ENCODE assay signal across 18 mouse cellular contexts in the genomic region with DNA sequence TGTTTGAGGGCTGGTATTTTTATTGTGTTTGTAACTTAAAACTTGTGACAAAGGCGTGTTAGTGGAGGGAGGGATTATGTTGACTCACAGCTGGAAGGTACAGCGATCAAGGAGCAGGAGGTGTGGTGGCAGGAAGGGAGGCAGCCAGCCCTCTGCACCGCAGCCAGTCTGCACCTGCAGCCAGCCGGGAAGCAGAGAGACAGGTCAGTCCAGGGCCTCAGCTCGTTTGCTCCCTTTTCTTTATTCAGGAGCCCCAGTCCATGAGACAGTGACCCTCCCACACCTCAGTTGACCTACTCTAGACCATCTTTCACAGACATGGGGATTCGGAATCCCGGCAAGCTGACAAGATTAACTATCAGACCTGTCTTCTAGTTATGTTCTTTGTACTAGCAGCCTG. TPM values are rescaled to one million over a fixed set of nuclear protein-coding genes. Genes with fewer than 3 reads are reported as not detected.
DNase-seq lines count a peak whose midpoint lies in the region; ATAC-seq and TF ChIP-seq lines count a peak whose summit lies in the region.
"Had no signal": no experiment of that assay in that cellular context is flagged by ENCODE, and none has a peak within 500 bp of the region (broad histone marks: within the 10 kb centered on the region; RNA-seq: fewer than 3 reads in every experiment).

No protein-coding gene starts in this region.

- DNase-seq in heart, embryonic 10.5 days (ENCODE audit: low spot score), result peak; percentile 69
- DNase-seq in heart, adult 9 months (ENCODE audit: low spot score in 2 of 2), result no peak
- DNase-seq in CD4-positive helper T cell, adult 2 months (ENCODE audit: low read depth, low spot score), result peak; percentile 39
- peak; percentile 72 for DNase-seq in thymus, adult 2 months
- DNase-seq in cerebellum, postnatal 14 days, result no peak
- DNase-seq: cerebellum, adult 11 months; cerebellum, postnatal 36 days; kidney, adult 9 months; lung, postnatal 10 days had no signal

- 30% methylated on average over 7 of the region's 7 CpGs for WGBS in heart, embryonic 10.5 days
- WGBS in intestine, embryonic 16.5 days, result 30% methylated on average over 7 of the region's 7 CpGs
- 32% methylated on average over 7 of the region's 7 CpGs for WGBS in thymus, adult 2 months

- TF ChIP-seq CTCF in thymus, adult 2 months (IDR thresholded peaks at IDR 0.05; ENCODE audit: borderline replicate concordance, control insufficient read depth, extremely low read depth, insufficient read depth, low read length, poor library complexity), result no peak

- TF ChIP-seq POLR2A in thymus, adult 2 months (IDR thresholded peaks at IDR 0.05; ENCODE audit: control insufficient read depth, extremely low read depth, insufficient read depth, low read length, poor library complexity), result no peak

- no peaks in the 10 kb centered on the region for H3K36me3 ChIP-seq in heart, embryonic 10.5 days
- no peaks in the 10 kb centered on the region for H3K36me3 ChIP-seq in intestine, embryonic 16.5 days (ENCODE audit: control insufficient read depth, insufficient read depth, low read length)
- H3K36me3 ChIP-seq in thymus, adult 2 months (ENCODE audit: control insufficient read depth, insufficient read depth, low read length), result no peaks in the 10 kb centered on the region
- H3K36me3 ChIP-seq: forebrain, embryonic 12.5 days; heart, embryonic 15.5 days; hindbrain, embryonic 13.5 days; liver, embryonic 12.5 days had no signal

- no peak overlapping the region for H3K4me3 ChIP-seq in heart, embryonic 10.5 days
- H3K4me3 ChIP-seq in intestine, embryonic 16.5 days (ENCODE audit: low read length), result no peak overlapping the region
- no peak overlapping the region for H3K4me3 ChIP-seq in thymus, adult 2 months (ENCODE audit: control insufficient read depth, insufficient read depth, low read length)
- H3K4me3 ChIP-seq: forebrain, embryonic 12.5 days; heart, embryonic 15.5 days; hindbrain, embryonic 13.5 days; liver, embryonic 12.5 days had no signal

- H3K9me3 ChIP-seq in heart, embryonic 10.5 days, result no peaks in the 10 kb centered on the region
- H3K9me3 ChIP-seq in intestine, embryonic 16.5 days (ENCODE audit: control insufficient read depth, low read length), result no peaks in the 10 kb centered on the region
- H3K9me3 ChIP-seq: forebrain, embryonic 12.5 days; heart, embryonic 15.5 days; hindbrain, embryonic 13.5 days; liver, embryonic 12.5 days had no signal

- H3K9ac ChIP-seq in intestine, embryonic 16.5 days (ENCODE audit: low read depth, low read length), result no peak overlapping the region
- H3K9ac ChIP-seq: forebrain, embryonic 12.5 days; heart, embryonic 15.5 days; hindbrain, embryonic 13.5 days; liver, embryonic 12.5 days had no signal

- H3K4me2 ChIP-seq in intestine, embryonic 16.5 days (ENCODE audit: low read depth, low read length), result no peak overlapping the region
- H3K4me2 ChIP-seq: forebrain, embryonic 12.5 days; heart, embryonic 15.5 days; hindbrain, embryonic 13.5 days; liver, embryonic 12.5 days had no signal

- peaks cover 3% of the 10 kb centered on the region for H3K27me3 ChIP-seq in heart, embryonic 10.5 days (ENCODE audit: insufficient read depth, poor library complexity, severe bottlenecking)
- H3K27me3 ChIP-seq in intestine, embryonic 16.5 days (replicated peaks; ENCODE audit: control insufficient read depth, insufficient read depth, low read length), result no peaks in the 10 kb centered on the region
- no peaks in the 10 kb centered on the region for H3K27me3 ChIP-seq in thymus, adult 2 months (ENCODE audit: control insufficient read depth, insufficient read depth, low read length)
- H3K27me3 ChIP-seq: forebrain, embryonic 12.5 days; hindbrain, embryonic 13.5 days had no signal

- ATAC-seq in intestine, embryonic 16.5 days, result peak; percentile 97
- no peak for ATAC-seq in erythroid progenitor cell, adult 5-6 weeks (replicated peaks; ENCODE audit: low FRiP score, poor library complexity, severe bottlenecking)
- no peak for ATAC-seq in inflammation-experienced regulatory T-cells, adult 6 months
- ATAC-seq: liver, embryonic 12.5 days had no signal

- 0 out of 2 replicates have a peak, but pooled peaks cover 3% of the 10 kb centered on the region for H3K4me1 ChIP-seq in heart, embryonic 10.5 days
- peaks cover 2% of the 10 kb centered on the region; the same call in 1 of the 2 replicates for H3K4me1 ChIP-seq in intestine, embryonic 16.5 days (ENCODE audit: control insufficient read depth, insufficient read depth, low read length)
- peaks cover 33% of the 10 kb centered on the region for H3K4me1 ChIP-seq in thymus, adult 2 months (replicated peaks; ENCODE audit: control insufficient read depth, insufficient read depth, low read length)
- H3K4me1 ChIP-seq: forebrain, embryonic 12.5 days; heart, embryonic 15.5 days; hindbrain, embryonic 13.5 days had no signal

- H3K27ac ChIP-seq in heart, embryonic 10.5 days, result no peak overlapping the region
- peak overlapping the region; percentile 72 for H3K27ac ChIP-seq in intestine, embryonic 16.5 days (ENCODE audit: low read length)
- no peak overlapping the region for H3K27ac ChIP-seq in thymus, adult 2 months (ENCODE audit: control insufficient read depth, insufficient read depth, low read length)
- H3K27ac ChIP-seq: forebrain, embryonic 12.5 days; heart, embryonic 15.5 days; hindbrain, embryonic 13.5 days; liver, embryonic 12.5 days had no signal

RNA-seq across cellular contexts. Expression of gene Pdlim4, which starts 11.6 kb away (rescaled TPM):
- polyA plus RNA-seq in heart, embryonic 10.5 days (2016; fragmentation: Nextera tagmentation; extraction: Ambion mirVana), result 12.9 and 27.8 TPM in 2 replicates
- polyA plus RNA-seq in intestine, embryonic 16.5 days (2015; fragmentation: Nextera tagmentation; extraction: Ambion mirVana), result 35.7 and 37.8 TPM in 2 replicates
- polyA plus RNA-seq in thymus, adult 2 months (2012; rRNA removed), result 51.8 and 62.0 TPM in 2 replicates
- not detected in 2 replicates for total RNA-seq in erythroid progenitor cell, adult 5-6 weeks (2015; ENCODE audit: low replicate concordance)
- total RNA-seq in erythroid progenitor cell, adult 5-6 weeks (2017; ENCODE audit: low replicate concordance), result not detected in 2 replicates
- 1 to 10 TPM in 1 of 3 experiments, under 1 TPM in 2; 0.49 to 1.1 (median 0.50) TPM for polyA plus RNA-seq in inflammation-experienced regulatory T-cells, adult 6 months (2017; shearing (Covaris generic))

RNA-seq across cellular contexts. Expression of gene P4ha2, which starts 19.5 kb away (rescaled TPM):
- 57.7 and 69.0 TPM in 2 replicates for polyA plus RNA-seq in heart, embryonic 10.5 days (2016; fragmentation: Nextera tagmentation; extraction: Ambion mirVana)
- polyA plus RNA-seq in intestine, embryonic 16.5 days (2015; fragmentation: Nextera tagmentation; extraction: Ambion mirVana), result 43.7 and 46.2 TPM in 2 replicates
- 4.6 and 4.8 TPM in 2 replicates for polyA plus RNA-seq in thymus, adult 2 months (2012; rRNA removed)
- not detected in 2 replicates for total RNA-seq in erythroid progenitor cell, adult 5-6 weeks (2015; ENCODE audit: low replicate concordance)
- not detected in 2 replicates for total RNA-seq in erythroid progenitor cell, adult 5-6 weeks (2017; ENCODE audit: low replicate concordance)
- not detected for polyA plus RNA-seq in inflammation-experienced regulatory T-cells, adult 6 months (2017; shearing (Covaris generic))
- total RNA-seq: monocyte, adult 5-6 weeks; neutrophil, adult 5-6 weeks had no signal

RNA-seq across cellular contexts. Expression of gene Slc22a4, which starts 52.5 kb away (rescaled TPM):
- polyA plus RNA-seq in heart, embryonic 10.5 days (2016; fragmentation: Nextera tagmentation; extraction: Ambion mirVana), result 3.4 and 4.5 TPM in 2 replicates
- 0.87 and 1.4 TPM in 2 replicates for polyA plus RNA-seq in intestine, embryonic 16.5 days (2015; fragmentation: Nextera tagmentation; extraction: Ambion mirVana)
- polyA plus RNA-seq in thymus, adult 2 months (2012; rRNA removed), result 1.2 and 1.6 TPM in 2 replicates
- total RNA-seq in erythroid progenitor cell, adult 5-6 weeks (2015; ENCODE audit: low replicate concordance), result 82.9 and 109 TPM in 2 replicates
- 115 and 153 TPM in 2 replicates for total RNA-seq in erythroid progenitor cell, adult 5-6 weeks (2017; ENCODE audit: low replicate concordance)
- 1 to 10 TPM in 1 of 3 experiments, not detected in 2; 1.1 TPM for polyA plus RNA-seq in inflammation-experienced regulatory T-cells, adult 6 months (2017; shearing (Covaris generic))

Comparison
In these comparisons a context has a peak if more than half of its experiments do, and no peak if none do; other contexts are left out.
1. DNase-seq: peak in heart, embryonic 10.5 days (single experiment), CD4-positive helper T cell, adult 2 months (single experiment) and thymus, adult 2 months (single experiment); none in heart, adult 9 months (0 of 2) and cerebellum, postnatal 14 days (0 of 2).